Mouse (Mus musculus) spleen, adult 2 months (tissue): ENCODE results near the gene Gm45713. TPM values are rescaled to one million over a fixed set of nuclear protein-coding genes. Genes with fewer than 3 reads are reported as not detected.

Experiments
- DNase-seq, 2 experiments: peaks; one replicate each; pipeline versions ENCODE4 v3.0.0 to v3.0.0-alpha.2; 2012 to 2021; ENCODE audit warnings: low spot score in 2 of 2, low read depth in 1 of 2
- H3K27ac ChIP-seq: fragments of 200-500 bp; 2 replicates; pipeline ENCODE4 v1.5.1; 2012; ENCODE audit warnings: low read length, inconsistent platforms; ENCODE audit not compliant: insufficient read depth
- H3K27me3 ChIP-seq: fragments of 200-500 bp; 2 replicates; pipeline ENCODE4 v1.6.1; 2012; ENCODE audit warnings: mild to moderate bottlenecking, moderate library complexity, low read length, inconsistent platforms; ENCODE audit not compliant: control insufficient read depth, insufficient read depth
- H3K36me3 ChIP-seq: fragments of 200-500 bp; 2 replicates; pipeline ENCODE4 v1.6.1; 2012; ENCODE audit warnings: mild to moderate bottlenecking, low read length, inconsistent platforms; ENCODE audit not compliant: control insufficient read depth, insufficient read depth
- H3K4me1 ChIP-seq: fragments of 200-500 bp; 2 replicates; pipeline ENCODE4 v1.6.1; 2011; ENCODE audit warnings: inconsistent platforms; ENCODE audit not compliant: control insufficient read depth, insufficient read depth, insufficient read length
- H3K4me3 ChIP-seq: fragments of 200-500 bp; 2 replicates; pipeline ENCODE4 v1.5.1; 2011; ENCODE audit warnings: mild to moderate bottlenecking, inconsistent platforms; ENCODE audit not compliant: insufficient read depth, insufficient read length; ENCODE audit errors: extremely low read depth
- CTCF ChIP-seq: fragments of 200-500 bp; IDR thresholded peaks from 2 replicates; pipeline ENCODE4 v1.5.1; 2011; ENCODE audit warnings: mild to moderate bottlenecking, inconsistent platforms; ENCODE audit not compliant: insufficient read depth, insufficient read length, insufficient replicate concordance; ENCODE audit errors: extremely low read depth
- POLR2A ChIP-seq: fragments of 200-500 bp; IDR thresholded peaks from 2 replicates; pipeline ENCODE4 v1.6.1; 2011; ENCODE audit warnings: low read depth, low read length, inconsistent platforms
- WGBS: fragments of 180-500 bp; shearing (Covaris S2); methylation state at CpG from one replicate; pipeline ENCODE4 v1.1.7; 2018; 5-methylcytosine and 5-hydroxymethylcytosine counted together
- polyA plus RNA-seq: library from polyadenylated mRNA; depleted of rRNA; stranded (reverse); fragments of >200 nt; gene quantifications from 2 replicates; pipeline ENCODE4 v1.2.3, GENCODE M21; 2012

Gene Gm45713
- polyA plus RNA-seq, 1 experiment = 0.70 TPM

DNA sequence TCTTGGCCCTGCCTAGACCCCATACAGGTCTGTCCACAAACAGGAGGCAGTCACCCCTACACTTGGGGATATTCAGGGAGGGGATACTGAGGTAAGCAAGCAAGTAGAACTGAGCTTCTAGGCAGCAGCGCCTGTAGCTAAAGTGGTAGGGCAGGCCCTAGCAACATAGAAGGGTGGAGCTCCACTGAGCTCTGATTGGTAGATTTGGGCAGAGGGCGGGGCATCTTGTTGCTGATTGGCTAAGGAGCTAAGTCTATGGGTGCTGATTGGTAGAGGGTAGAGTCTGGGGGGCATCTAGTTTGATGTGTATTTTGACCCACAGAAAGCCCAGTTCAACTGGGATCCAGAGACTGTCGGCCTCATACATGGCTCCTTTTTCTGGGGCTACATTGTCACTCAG, 33.5 kb upstream of the Gm45713 start:
- DNase-seq = no peak

DNA sequence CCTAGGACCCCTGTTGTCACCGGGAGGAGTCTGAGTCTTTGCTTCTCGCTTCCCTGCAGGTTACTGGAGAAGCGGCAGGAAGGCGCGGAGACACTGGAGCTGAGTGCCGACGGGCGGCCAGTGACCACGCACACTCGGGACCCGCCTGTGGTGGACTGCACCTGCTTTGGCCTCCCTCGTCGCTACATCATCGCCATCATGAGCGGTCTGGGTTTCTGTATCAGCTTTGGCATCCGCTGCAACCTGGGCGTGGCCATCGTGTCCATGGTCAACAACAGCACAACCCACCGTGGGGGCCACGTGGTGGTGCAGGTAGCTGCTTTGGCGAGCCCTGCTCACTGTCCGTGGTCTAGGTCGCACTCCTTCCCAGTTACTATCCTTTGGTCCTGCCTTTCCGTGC, 32.6 kb upstream of the Gm45713 start:
- TF ChIP-seq POLR2A (no peak), CTCF (no peak)
- no peaks in the 10 kb centered on the region for H3K36me3 ChIP-seq
- no peak for DNase-seq
- H3K27ac ChIP-seq = no peak overlapping the region
- H3K4me1 ChIP-seq = peaks cover 1% of the 10 kb centered on the region
- no peak overlapping the region for H3K4me3 ChIP-seq
- WGBS = 15% methylated on average over 24 of the region's 24 CpGs
- H3K27me3 ChIP-seq = peaks cover 22% of the 10 kb centered on the region

More for the DNA sequence above, 33.5 kb upstream of the Gm45713 start:
- peaks cover 15% of the 10 kb centered on the region for H3K27me3 ChIP-seq
- no peak for TF ChIP-seq CTCF
- no peak for TF ChIP-seq POLR2A
- H3K27ac ChIP-seq = no peak overlapping the region
- 92% methylated on average over 3 of the region's 3 CpGs for WGBS
- H3K36me3 ChIP-seq = no peaks in the 10 kb centered on the region
- H3K4me3 ChIP-seq = no peak overlapping the region
- H3K4me1 ChIP-seq = no peaks in the 10 kb centered on the region

DNA sequence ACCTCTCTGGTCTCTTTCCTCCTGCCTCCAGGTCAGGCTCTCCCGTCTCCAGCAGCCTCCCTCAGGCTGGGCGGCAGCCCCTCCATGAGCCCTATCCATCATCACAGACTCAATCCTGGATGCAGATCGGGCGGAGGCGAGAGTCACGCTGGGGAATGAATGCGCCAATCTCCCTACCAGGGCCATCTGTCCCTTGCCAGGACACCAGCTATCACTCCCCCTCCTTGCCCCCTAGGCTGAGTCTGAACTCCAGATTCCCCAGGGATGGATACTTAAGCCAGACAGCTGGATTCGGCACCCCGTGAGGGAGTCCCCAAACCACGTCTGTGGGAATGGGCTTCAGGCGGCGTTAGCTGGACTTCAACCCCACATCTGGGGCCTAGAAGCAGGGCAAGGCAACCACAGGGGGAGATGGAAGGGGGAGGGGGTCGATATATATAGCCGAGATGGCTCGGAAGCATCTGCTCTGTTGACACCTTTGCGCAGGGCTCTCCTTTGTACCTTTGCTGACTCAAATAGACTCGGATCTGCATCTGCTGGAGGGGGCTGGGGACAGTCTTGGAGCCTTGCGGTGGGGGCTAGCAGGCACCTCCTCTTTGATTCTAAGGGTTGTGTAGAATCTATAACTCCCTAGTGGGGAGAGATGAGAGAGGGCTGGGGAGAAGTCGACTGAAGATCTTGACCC, 31.9 kb upstream of the Gm45713 start:
- TF ChIP-seq POLR2A (no peak), CTCF (no peak)
- WGBS = 14% methylated on average over 19 of the region's 19 CpGs
- no peaks in the 10 kb centered on the region for H3K36me3 ChIP-seq
- H3K4me1 ChIP-seq = peaks cover 3% of the 10 kb centered on the region
- no peak for DNase-seq
- H3K27ac ChIP-seq = no peak overlapping the region
- H3K27me3 ChIP-seq = peaks cover 23% of the 10 kb centered on the region
- no peak overlapping the region for H3K4me3 ChIP-seq

DNA sequence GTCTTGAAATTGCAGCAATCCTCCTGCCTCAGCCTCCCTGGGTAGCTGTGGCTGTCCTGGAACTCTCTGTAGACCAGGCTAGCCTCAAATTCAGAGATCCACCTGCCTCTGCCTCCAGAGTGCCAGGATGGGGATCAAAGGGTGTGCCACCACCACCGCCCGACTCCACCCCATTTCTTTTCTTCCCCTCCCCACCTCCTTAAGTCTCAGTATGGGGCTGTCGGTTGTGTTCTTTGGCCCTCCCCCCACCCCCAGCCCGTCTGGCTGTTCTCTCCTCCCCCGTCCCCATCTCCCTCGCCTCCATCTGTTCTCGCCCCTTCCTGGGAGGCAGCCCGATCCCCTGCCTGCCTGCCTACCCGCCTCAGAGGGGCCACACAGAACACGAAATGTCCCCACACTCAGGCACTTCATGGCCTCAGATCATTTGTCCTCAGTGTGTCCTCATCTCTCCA, 30.9 kb upstream of the Gm45713 start:
- no peak for DNase-seq
- WGBS = 35% methylated on average over 10 of the region's 10 CpGs
- Histone ChIP-seq H3K4me1 (peaks cover 3% of the 10 kb centered on the region), H3K27ac (no peak overlapping the region), H3K27me3 (peaks cover 23% of the 10 kb centered on the region), H3K4me3 (no peak overlapping the region), H3K36me3 (no peaks in the 10 kb centered on the region)
- TF ChIP-seq POLR2A (no peak), CTCF (no peak)

DNA sequence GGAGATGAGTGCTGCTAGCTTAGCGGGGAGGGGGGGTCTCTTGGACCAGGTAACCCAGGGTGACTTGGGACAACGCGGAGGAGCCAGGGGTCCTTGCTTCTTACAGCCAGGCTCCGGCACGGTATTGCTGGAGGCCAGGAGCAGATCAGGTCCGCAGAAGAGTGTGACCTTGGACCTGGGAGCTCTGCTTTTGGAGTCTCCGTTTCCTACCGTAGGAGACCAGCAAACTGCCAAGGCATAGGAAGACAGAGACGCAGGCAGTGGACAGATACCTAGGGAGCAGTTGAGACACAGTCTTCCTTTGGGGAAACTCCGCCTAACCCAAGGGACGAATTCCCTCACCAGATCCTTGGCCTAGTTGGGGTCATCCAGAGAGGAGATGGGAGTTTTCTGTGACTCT, 29.7 kb upstream of the Gm45713 start:
- Histone ChIP-seq H3K36me3 (no peaks in the 10 kb centered on the region), H3K27ac (no peak overlapping the region), H3K4me1 (peaks cover 3% of the 10 kb centered on the region), H3K4me3 (no peak overlapping the region), H3K27me3 (peaks cover 23% of the 10 kb centered on the region)
- no peak for DNase-seq
- WGBS = 71% methylated on average over 11 of the region's 11 CpGs
- TF ChIP-seq CTCF = no peak
- no peak for TF ChIP-seq POLR2A

DNA sequence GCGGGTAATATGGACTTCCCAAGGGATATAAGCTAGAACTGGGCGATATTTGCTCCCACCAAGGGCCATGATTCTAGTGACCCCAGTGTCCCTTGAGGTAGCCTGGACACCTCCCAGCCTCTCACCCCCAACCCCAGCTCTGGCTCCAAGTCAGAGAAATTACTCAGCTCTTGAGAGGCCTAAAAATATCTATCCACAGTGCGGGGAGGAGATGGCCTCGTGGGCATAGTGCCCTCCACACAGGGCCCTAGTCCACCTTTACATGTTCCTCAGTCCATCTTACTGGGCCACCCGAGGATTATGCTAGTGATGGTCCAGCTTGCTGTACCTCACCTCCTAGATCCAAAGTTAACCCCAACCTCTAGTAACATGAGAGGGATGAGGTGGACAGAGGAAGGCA, 28.8 kb upstream of the Gm45713 start:
- TF ChIP-seq POLR2A (no peak), CTCF (no peak)
- Histone ChIP-seq H3K4me1 (peaks cover 3% of the 10 kb centered on the region), H3K36me3 (no peaks in the 10 kb centered on the region), H3K4me3 (no peak overlapping the region), H3K27me3 (peaks cover 23% of the 10 kb centered on the region), H3K27ac (no peak overlapping the region)
- no peak for DNase-seq
- 68% methylated on average over 5 of the region's 5 CpGs for WGBS
